Mouse (Mus musculus) liver, embryonic 14.5 days (tissue): ENCODE results near the gene Slfn14.

ENCODE experiments used
- CTCF ChIP-seq: IDR thresholded peaks from 2 replicates; pipeline ENCODE4 v1.5.1; 2016; ENCODE audit warnings: antibody characterized with exemption, low read depth, control low read depth
- EP300 ChIP-seq: IDR thresholded peaks from 2 replicates; pipeline ENCODE4 v1.6.1; 2016; ENCODE audit warnings: antibody characterized with exemption, low read depth

- TF ChIP-seq CTCF (no peak), EP300 (no peak)
These were observed 61.1 kb downstream of the Slfn14 start for GRCm38 (mm10) chr11:83225371-83225960.
